Mouse (Mus musculus): Measurements from ENCODE around the gene Draxin. TPM values are rescaled to one million over a fixed set of nuclear protein-coding genes. Genes with fewer than 3 reads are reported as not detected.

Draxin gene
- polyA plus RNA-seq, 1 experiment from 2014 or later: not detected

- peaks cover 7% of the 10 kb centered on the region; the same call in 1 of the 2 replicates for H3K4me1 ChIP-seq (ENCODE audit: control insufficient read depth, insufficient read depth, low read length)
- H3K4me2 ChIP-seq (ENCODE audit: low read depth, low read length): no peak overlapping the region
- 24% methylated on average over 4 of the region's 4 CpGs for WGBS
- no peak overlapping the region for H3K27ac ChIP-seq (ENCODE audit: low read length)
- peaks cover 76% of the 10 kb centered on the region for H3K27me3 ChIP-seq (ENCODE audit: control insufficient read depth, insufficient read depth, low read length)
- no peaks in the 10 kb centered on the region for H3K9me3 ChIP-seq (replicated peaks; ENCODE audit: control insufficient read depth, low read length)
- no peak overlapping the region for H3K4me3 ChIP-seq (ENCODE audit: low read length)
- no peak for ATAC-seq (replicated peaks; ENCODE audit: extremely low read depth, insufficient read depth, low FRiP score)
- H3K36me3 ChIP-seq (ENCODE audit: control insufficient read depth, insufficient read depth): no peaks in the 10 kb centered on the region
- no peak overlapping the region for H3K9ac ChIP-seq (ENCODE audit: low read length)
Measured at GRCm38 (mm10) chr4:148166986-148167385, 36.5 kb upstream of the Draxin start.

GRCm38 (mm10) chr4:148166431-148166830 is 35.9 kb upstream of the Draxin start:
- H3K36me3 ChIP-seq (ENCODE audit: control insufficient read depth, insufficient read depth): no peaks in the 10 kb centered on the region
- no peak overlapping the region for H3K4me2 ChIP-seq (ENCODE audit: low read depth, low read length)
- H3K9ac ChIP-seq (ENCODE audit: low read length): no peak overlapping the region
- H3K4me1 ChIP-seq (ENCODE audit: control insufficient read depth, insufficient read depth, low read length): peaks cover 7% of the 10 kb centered on the region; the same call in 1 of the 2 replicates
- peaks cover 77% of the 10 kb centered on the region for H3K27me3 ChIP-seq (ENCODE audit: control insufficient read depth, insufficient read depth, low read length)
- no peak for ATAC-seq (replicated peaks; ENCODE audit: extremely low read depth, insufficient read depth, low FRiP score)
- H3K4me3 ChIP-seq (ENCODE audit: low read length): no peak overlapping the region
- no peaks in the 10 kb centered on the region for H3K9me3 ChIP-seq (replicated peaks; ENCODE audit: control insufficient read depth, low read length)
- no peak overlapping the region for H3K27ac ChIP-seq (ENCODE audit: low read length)
- WGBS: 4% methylated on average over 10 of the region's 10 CpGs

GRCm38 (mm10) chr4:148165551-148165950 is 35.1 kb upstream of the Draxin start:
- H3K9me3 ChIP-seq (replicated peaks; ENCODE audit: control insufficient read depth, low read length): no peaks in the 10 kb centered on the region
- no peak overlapping the region for H3K4me3 ChIP-seq (ENCODE audit: low read length)
- peaks cover 7% of the 10 kb centered on the region; the same call in 1 of the 2 replicates for H3K4me1 ChIP-seq (ENCODE audit: control insufficient read depth, insufficient read depth, low read length)
- no peak for ATAC-seq (replicated peaks; ENCODE audit: extremely low read depth, insufficient read depth, low FRiP score)
- no peak overlapping the region for H3K9ac ChIP-seq (ENCODE audit: low read length)
- no peaks in the 10 kb centered on the region for H3K36me3 ChIP-seq (ENCODE audit: control insufficient read depth, insufficient read depth)
- H3K27ac ChIP-seq (ENCODE audit: low read length): no peak overlapping the region
- peaks cover 79% of the 10 kb centered on the region for H3K27me3 ChIP-seq (ENCODE audit: control insufficient read depth, insufficient read depth, low read length)
- no peak overlapping the region for H3K4me2 ChIP-seq (ENCODE audit: low read depth, low read length)
- WGBS: 10% methylated on average over 17 of the region's 17 CpGs

GRCm38 (mm10) chr4:148164461-148164860 is 34.0 kb upstream of the Draxin start:
- H3K4me3 ChIP-seq (ENCODE audit: low read length): peak overlapping the region; percentile 46
- H3K36me3 ChIP-seq (ENCODE audit: control insufficient read depth, insufficient read depth): no peaks in the 10 kb centered on the region
- no peak for ATAC-seq (replicated peaks; ENCODE audit: extremely low read depth, insufficient read depth, low FRiP score)
- H3K9me3 ChIP-seq (replicated peaks; ENCODE audit: control insufficient read depth, low read length): no peaks in the 10 kb centered on the region
- H3K27me3 ChIP-seq (ENCODE audit: control insufficient read depth, insufficient read depth, low read length): peaks cover 74% of the 10 kb centered on the region
- 2% methylated on average over 16 of the region's 16 CpGs for WGBS
- H3K27ac ChIP-seq (ENCODE audit: low read length): no peak overlapping the region
- H3K4me1 ChIP-seq (ENCODE audit: control insufficient read depth, insufficient read depth, low read length): peaks cover 7% of the 10 kb centered on the region; the same call in 1 of the 2 replicates
- no peak overlapping the region for H3K9ac ChIP-seq (ENCODE audit: low read length)
- H3K4me2 ChIP-seq (ENCODE audit: low read depth, low read length): peak overlapping the region; percentile 72

- peak; percentile 24; the same call in 1 of the 2 replicates for ATAC-seq (replicated peaks; ENCODE audit: extremely low read depth, insufficient read depth, low FRiP score)
- Histone ChIP-seq H3K27ac (ENCODE audit: low read length) (no peak overlapping the region), H3K4me2 (ENCODE audit: low read depth, low read length) (peak overlapping the region; percentile 72), H3K27me3 (ENCODE audit: control insufficient read depth, insufficient read depth, low read length) (peaks cover 72% of the 10 kb centered on the region), H3K36me3 (ENCODE audit: control insufficient read depth, insufficient read depth) (no peaks in the 10 kb centered on the region), H3K4me3 (ENCODE audit: low read length) (peak overlapping the region; percentile 46), H3K9me3 (replicated peaks; ENCODE audit: control insufficient read depth, low read length) (no peaks in the 10 kb centered on the region), H3K4me1 (ENCODE audit: control insufficient read depth, insufficient read depth, low read length) (peaks cover 9% of the 10 kb centered on the region; the same call in 1 of the 2 replicates), H3K9ac (ENCODE audit: low read length) (peak overlapping the region; percentile 57; the same call in 1 of the 2 replicates)
- WGBS: 0% methylated on average over 27 of the region's 29 CpGs
Measured at GRCm38 (mm10) chr4:148164002-148164439, 33.5 kb upstream of the Draxin start.

GRCm38 (mm10) chr4:148160436-148161390 is 30.2 kb upstream of the Draxin start, which contains the start of the genes Fbxo44 and Fbxo2:
Fbxo44 (minus strand) TSS chr4:148160482.
Fbxo2 (plus strand) TSS chr4:148160621.
- H3K27ac ChIP-seq (ENCODE audit: low read length): peak within 1 kb of the TSS; percentile 70
- peak within 1 kb of the TSS; percentile 80 for H3K9ac ChIP-seq (ENCODE audit: low read length)
- peaks cover 20% of the 10 kb centered on the region; the same call in 1 of the 2 replicates for H3K4me1 ChIP-seq (ENCODE audit: control insufficient read depth, insufficient read depth, low read length)
- H3K9me3 ChIP-seq (replicated peaks; ENCODE audit: control insufficient read depth, low read length): no peaks in the 10 kb centered on the region
- H3K36me3 ChIP-seq (ENCODE audit: control insufficient read depth, insufficient read depth): peaks cover 8% of the 10 kb centered on the region; the same call in 1 of the 2 replicates
- ATAC-seq (replicated peaks; ENCODE audit: extremely low read depth, insufficient read depth, low FRiP score): peak; percentile 45; the same call in 1 of the 2 replicates
- H3K4me3 ChIP-seq (ENCODE audit: low read length): peak within 1 kb of the TSS; percentile 80
- under 1% methylated on average over 43 of the region's 43 CpGs for WGBS
- H3K4me2 ChIP-seq (ENCODE audit: low read depth, low read length): peak within 1 kb of the TSS; percentile 89
- H3K27me3 ChIP-seq (ENCODE audit: control insufficient read depth, insufficient read depth, low read length): peaks cover 49% of the 10 kb centered on the region

GRCm38 (mm10) chr4:148159544-148160435 is 29.3 kb upstream of the Draxin start:
- Histone ChIP-seq H3K27ac (ENCODE audit: low read length) (peak overlapping the region; percentile 70), H3K4me3 (ENCODE audit: low read length) (peak overlapping the region; percentile 80), H3K4me1 (ENCODE audit: control insufficient read depth, insufficient read depth, low read length) (peaks cover 20% of the 10 kb centered on the region; the same call in 1 of the 2 replicates), H3K36me3 (ENCODE audit: control insufficient read depth, insufficient read depth) (peaks cover 10% of the 10 kb centered on the region; the same call in 1 of the 2 replicates), H3K9ac (ENCODE audit: low read length) (peak overlapping the region; percentile 80), H3K9me3 (replicated peaks; ENCODE audit: control insufficient read depth, low read length) (no peaks in the 10 kb centered on the region), H3K4me2 (ENCODE audit: low read depth, low read length) (peak overlapping the region; percentile 89), H3K27me3 (ENCODE audit: control insufficient read depth, insufficient read depth, low read length) (peaks cover 40% of the 10 kb centered on the region)
- ATAC-seq (replicated peaks; ENCODE audit: extremely low read depth, insufficient read depth, low FRiP score): peak; percentile 88
- WGBS: under 1% methylated on average over 47 of the region's 55 CpGs
